Mouse (Mus musculus): ENCODE results near the gene Ccdc73. TPM values are rescaled to one million over a fixed set of nuclear protein-coding genes. Genes with fewer than 3 reads are reported as not detected.

The Ccdc73 gene
- polyA plus RNA-seq, 1 experiment = not detected

- Histone ChIP-seq H3K27ac (ENCODE audit: insufficient read depth, low read depth, low read length) (no peak overlapping the region), H3K4me1 (ENCODE audit: control insufficient read depth, insufficient read depth, low read length) (no peaks in the 10 kb centered on the region), H3K4me3 (ENCODE audit: insufficient read depth, low read depth, low read length) (no peak overlapping the region)
- no peak for TF ChIP-seq CTCF (IDR thresholded peaks at IDR 0.05; ENCODE audit: insufficient read depth, low read depth, low read length)
- no peak for TF ChIP-seq POLR2A (IDR thresholded peaks at IDR 0.05; ENCODE audit: insufficient read depth, low read depth, low read length)
- 67% methylated on average over 5 of the region's 5 CpGs for WGBS
Measured at GRCm38 (mm10) chr2:105028806-105029205, 161.2 kb downstream of the Ccdc73 start.

- no peaks in the 10 kb centered on the region for H3K4me1 ChIP-seq (ENCODE audit: control insufficient read depth, insufficient read depth, low read length)
- no peak for TF ChIP-seq POLR2A (IDR thresholded peaks at IDR 0.05; ENCODE audit: insufficient read depth, low read depth, low read length)
- TF ChIP-seq CTCF (IDR thresholded peaks at IDR 0.05; ENCODE audit: insufficient read depth, low read depth, low read length) = no peak
- no peak overlapping the region for H3K4me3 ChIP-seq (ENCODE audit: insufficient read depth, low read depth, low read length)
- WGBS = 89% methylated on average over 5 of the region's 5 CpGs
- H3K27ac ChIP-seq (ENCODE audit: insufficient read depth, low read depth, low read length) = no peak overlapping the region
Measured at GRCm38 (mm10) chr2:105030505-105030904, 162.9 kb downstream of the Ccdc73 start.

- H3K4me3 ChIP-seq (ENCODE audit: insufficient read depth, low read depth, low read length) = no peak overlapping the region
- no peaks in the 10 kb centered on the region for H3K4me1 ChIP-seq (ENCODE audit: control insufficient read depth, insufficient read depth, low read length)
- WGBS = 81% methylated on average over 3 of the region's 3 CpGs
- TF ChIP-seq POLR2A (IDR thresholded peaks at IDR 0.05; ENCODE audit: insufficient read depth, low read depth, low read length) (no peak), CTCF (IDR thresholded peaks at IDR 0.05; ENCODE audit: insufficient read depth, low read depth, low read length) (no peak)
- H3K27ac ChIP-seq (ENCODE audit: insufficient read depth, low read depth, low read length) = no peak overlapping the region
Measured at GRCm38 (mm10) chr2:105034084-105034483, 166.5 kb downstream of the Ccdc73 start.

GRCm38 (mm10) chr2:105035985-105036384 is 168.4 kb downstream of the Ccdc73 start:
- TF ChIP-seq POLR2A (IDR thresholded peaks at IDR 0.05; ENCODE audit: insufficient read depth, low read depth, low read length) = no peak
- WGBS = 71% methylated on average over 11 of the region's 11 CpGs
- H3K27ac ChIP-seq (ENCODE audit: insufficient read depth, low read depth, low read length) = no peak overlapping the region
- no peaks in the 10 kb centered on the region for H3K4me1 ChIP-seq (ENCODE audit: control insufficient read depth, insufficient read depth, low read length)
- H3K4me3 ChIP-seq (ENCODE audit: insufficient read depth, low read depth, low read length) = no peak overlapping the region

- 82% methylated on average over 11 of the region's 11 CpGs for WGBS
- no peak for TF ChIP-seq CTCF (IDR thresholded peaks at IDR 0.05; ENCODE audit: insufficient read depth, low read depth, low read length)
- H3K4me3 ChIP-seq (ENCODE audit: insufficient read depth, low read depth, low read length) = no peak overlapping the region
- H3K4me1 ChIP-seq (ENCODE audit: control insufficient read depth, insufficient read depth, low read length) = no peaks in the 10 kb centered on the region
- H3K27ac ChIP-seq (ENCODE audit: insufficient read depth, low read depth, low read length) = no peak overlapping the region
Measured at GRCm38 (mm10) chr2:105036401-105037070, 168.9 kb downstream of the Ccdc73 start.

- Histone ChIP-seq H3K4me3 (ENCODE audit: insufficient read depth, low read depth, low read length) (no peak overlapping the region), H3K27ac (ENCODE audit: insufficient read depth, low read depth, low read length) (no peak overlapping the region), H3K4me1 (ENCODE audit: control insufficient read depth, insufficient read depth, low read length) (no peaks in the 10 kb centered on the region)
- WGBS = 87% methylated on average over 7 of the region's 7 CpGs
- TF ChIP-seq CTCF (IDR thresholded peaks at IDR 0.05; ENCODE audit: insufficient read depth, low read depth, low read length) (no peak), POLR2A (IDR thresholded peaks at IDR 0.05; ENCODE audit: insufficient read depth, low read depth, low read length) (no peak)
Measured at GRCm38 (mm10) chr2:105037956-105038569, 170.5 kb downstream of the Ccdc73 start.

GRCm38 (mm10) chr2:105038879-105039278 is 171.3 kb downstream of the Ccdc73 start:
- 96% methylated on average over 5 of the region's 5 CpGs for WGBS

GRCm38 (mm10) chr2:105040859-105041258 is 173.3 kb downstream of the Ccdc73 start:
- Histone ChIP-seq H3K27ac (ENCODE audit: insufficient read depth, low read depth, low read length) (no peak overlapping the region), H3K4me1 (ENCODE audit: control insufficient read depth, insufficient read depth, low read length) (no peaks in the 10 kb centered on the region), H3K4me3 (ENCODE audit: insufficient read depth, low read depth, low read length) (no peak overlapping the region)
- WGBS = 82% methylated on average over 4 of the region's 4 CpGs
- TF ChIP-seq CTCF (IDR thresholded peaks at IDR 0.05; ENCODE audit: insufficient read depth, low read depth, low read length) = no peak
- TF ChIP-seq POLR2A (IDR thresholded peaks at IDR 0.05; ENCODE audit: insufficient read depth, low read depth, low read length) = no peak

More at GRCm38 (mm10) chr2:105038879-105039278, 171.3 kb downstream of the Ccdc73 start:
- TF ChIP-seq CTCF (IDR thresholded peaks at IDR 0.05; ENCODE audit: insufficient read depth, low read depth, low read length) (no peak), POLR2A (IDR thresholded peaks at IDR 0.05; ENCODE audit: insufficient read depth, low read depth, low read length) (no peak)
- Histone ChIP-seq H3K4me1 (ENCODE audit: control insufficient read depth, insufficient read depth, low read length) (no peaks in the 10 kb centered on the region), H3K4me3 (ENCODE audit: insufficient read depth, low read depth, low read length) (no peak overlapping the region), H3K27ac (ENCODE audit: insufficient read depth, low read depth, low read length) (no peak overlapping the region)

GRCm38 (mm10) chr2:105043152-105043551 is 175.5 kb downstream of the Ccdc73 start:
- WGBS = 78% methylated on average over 4 of the region's 4 CpGs
- no peak for TF ChIP-seq CTCF (IDR thresholded peaks at IDR 0.05; ENCODE audit: insufficient read depth, low read depth, low read length)
- TF ChIP-seq POLR2A (IDR thresholded peaks at IDR 0.05; ENCODE audit: insufficient read depth, low read depth, low read length) = no peak

More at GRCm38 (mm10) chr2:105043152-105043551, 175.5 kb downstream of the Ccdc73 start:
- Histone ChIP-seq H3K4me3 (ENCODE audit: insufficient read depth, low read depth, low read length) (no peak overlapping the region), H3K4me1 (ENCODE audit: control insufficient read depth, insufficient read depth, low read length) (no peaks in the 10 kb centered on the region), H3K27ac (ENCODE audit: insufficient read depth, low read depth, low read length) (no peak overlapping the region)
